Mouse (Mus musculus) spleen, adult 12 weeks (tissue): ENCODE results near the gene Stk40.

ENCODE experiments used
- DNase-seq: peaks from one replicate; pipeline ENCODE4 v3.0.0; 2022; ENCODE audit warnings: low spot score

Stk40 gene

DNA sequence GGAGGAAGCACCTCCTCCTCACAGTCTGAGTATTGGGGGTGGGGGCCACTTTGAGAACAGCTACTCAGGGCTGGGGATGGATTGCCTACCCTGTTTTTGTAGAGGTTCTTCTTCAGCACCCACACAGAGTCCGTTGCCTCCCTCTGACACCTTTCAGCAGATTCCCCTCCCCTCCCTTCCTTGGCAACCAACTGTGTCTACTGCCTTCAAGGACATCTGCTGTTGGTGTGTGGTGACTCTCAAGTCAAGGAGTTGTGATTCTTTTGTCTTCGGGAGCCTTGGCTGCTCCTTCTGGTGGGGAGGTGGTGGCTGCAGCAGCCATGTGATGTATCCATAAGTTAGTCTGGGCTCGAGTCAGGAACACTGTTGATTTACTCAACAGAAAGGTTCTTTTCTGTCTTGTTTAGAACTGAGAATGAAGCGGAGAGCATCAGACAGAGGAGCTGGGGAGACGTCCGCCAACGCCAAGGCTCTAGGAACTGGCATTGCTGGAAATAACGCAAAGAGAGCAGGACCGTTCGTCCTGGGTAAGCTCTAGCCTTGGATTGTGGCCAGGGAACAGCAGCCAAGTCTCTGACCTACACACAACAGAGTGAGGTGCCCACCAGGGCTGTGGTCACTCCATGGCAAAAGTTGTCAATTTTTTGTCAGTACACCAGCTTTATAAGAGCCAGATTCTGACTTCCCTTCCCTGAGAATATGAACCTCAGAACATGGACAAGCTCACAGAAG is 19.7 kb downstream of the Stk40 start:
- DNase-seq = no peak

DNA sequence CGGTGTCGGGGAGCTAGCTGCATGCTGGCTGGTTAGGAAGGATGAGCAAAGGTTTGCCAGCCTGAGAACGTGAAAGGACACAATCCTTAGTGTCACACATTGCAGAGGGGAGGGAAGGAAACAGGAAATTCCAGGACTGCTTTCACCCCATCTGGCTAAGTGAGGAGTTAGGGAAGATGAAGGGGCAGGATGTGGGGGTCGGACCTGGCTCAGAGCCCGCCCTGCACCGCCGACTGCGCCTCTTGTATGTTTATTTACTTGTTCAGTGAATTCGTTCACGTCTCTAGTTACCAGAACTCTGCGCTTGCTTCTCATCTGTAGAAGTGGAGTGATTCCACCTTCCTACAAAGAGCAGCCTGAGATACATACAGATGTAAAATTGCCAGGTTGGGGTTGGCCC is 26.7 kb downstream of the Stk40 start:
- DNase-seq = no peak

- no peak for DNase-seq
Measured at GRCm38 (mm10) chr4:126131290-126132121, 27.7 kb downstream of the Stk40 start.

- no peak for DNase-seq
Measured at GRCm38 (mm10) chr4:126132636-126133264, 29.0 kb downstream of the Stk40 start.

DNA sequence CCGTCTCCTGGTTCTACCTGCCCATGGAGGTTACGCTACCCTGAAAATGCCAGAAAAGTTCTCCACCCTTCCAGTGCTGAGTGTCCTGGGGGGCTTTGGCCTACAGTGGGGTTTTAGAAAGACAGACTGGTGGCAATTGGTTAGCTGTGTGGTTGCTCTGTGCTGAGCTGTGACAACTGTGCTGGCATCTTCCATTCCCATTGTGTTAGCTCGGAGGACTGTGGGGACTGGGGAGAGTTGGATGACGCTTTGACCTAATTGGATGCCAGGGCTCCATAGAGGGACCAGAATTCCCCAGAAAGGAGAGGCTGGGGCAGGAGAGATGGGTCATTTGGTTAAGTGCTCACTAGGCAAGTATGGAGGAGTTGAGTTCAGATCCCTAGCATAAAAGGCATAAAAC is 30.5 kb downstream of the Stk40 start:
- no peak for DNase-seq

DNA sequence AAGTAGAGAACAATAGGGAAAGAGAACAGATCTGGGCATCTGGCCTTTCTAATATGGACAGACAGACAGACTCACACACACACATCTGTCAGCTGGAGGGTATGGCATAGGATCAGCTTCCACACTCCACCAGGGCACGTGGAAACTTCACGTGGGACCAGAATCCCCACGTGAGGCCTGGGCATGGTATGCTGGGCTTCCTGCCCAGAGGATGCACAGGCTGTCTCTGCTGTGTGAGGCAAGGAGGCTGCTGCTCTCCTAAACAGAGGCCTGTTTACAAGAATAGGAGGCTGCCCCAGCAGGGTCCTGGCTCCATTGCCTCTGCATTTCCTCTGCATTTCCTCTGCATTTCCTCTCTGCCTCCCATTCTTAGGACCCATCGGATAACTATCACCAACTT is 30.9 kb downstream of the Stk40 start:
- DNase-seq = no peak

DNA sequence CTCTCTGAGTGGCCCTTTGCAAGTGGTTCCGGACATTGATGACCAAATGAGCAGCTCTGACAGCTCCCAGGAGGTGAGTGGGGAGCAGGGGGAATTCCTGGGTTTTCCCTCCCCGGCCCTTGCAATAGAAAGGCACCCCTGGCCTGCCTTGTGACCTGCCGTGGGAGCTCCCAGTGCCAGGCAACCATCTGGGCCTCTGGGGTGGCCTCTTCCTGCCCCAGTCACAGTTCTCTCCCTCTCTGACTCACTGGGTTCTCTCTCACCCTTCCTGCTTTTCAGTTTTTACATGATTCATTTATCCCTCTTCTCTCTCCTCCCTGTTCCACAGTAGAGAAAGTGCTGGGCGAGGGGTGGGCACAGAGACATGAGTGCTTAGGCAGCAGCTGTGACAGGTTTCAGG is 34.0 kb downstream of the Stk40 start:
- no peak for DNase-seq

DNA sequence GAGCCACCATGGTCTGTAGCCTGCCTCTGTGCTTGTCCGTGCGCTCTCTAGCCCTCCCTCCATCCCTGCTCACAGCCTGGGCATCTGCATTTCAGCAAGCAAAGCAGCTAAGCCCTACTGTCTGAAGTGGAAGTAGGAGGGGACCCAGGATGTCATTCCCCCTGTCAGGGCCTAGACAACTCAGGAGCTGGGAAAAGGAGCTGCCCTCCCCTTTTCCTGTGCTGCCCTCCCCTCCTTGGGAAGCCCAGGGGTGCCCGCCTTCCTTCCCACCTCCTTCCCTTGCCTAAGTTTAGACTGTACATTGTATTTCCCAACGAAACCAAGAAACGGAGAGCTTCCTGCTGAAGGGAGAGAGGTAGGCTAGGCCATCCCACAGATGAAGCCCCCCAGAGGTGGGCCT is 37.3 kb downstream of the Stk40 start:
- no peak for DNase-seq

- DNase-seq = no peak
Measured at GRCm38 (mm10) chr4:126145396-126145795, 41.6 kb downstream of the Stk40 start.

DNA sequence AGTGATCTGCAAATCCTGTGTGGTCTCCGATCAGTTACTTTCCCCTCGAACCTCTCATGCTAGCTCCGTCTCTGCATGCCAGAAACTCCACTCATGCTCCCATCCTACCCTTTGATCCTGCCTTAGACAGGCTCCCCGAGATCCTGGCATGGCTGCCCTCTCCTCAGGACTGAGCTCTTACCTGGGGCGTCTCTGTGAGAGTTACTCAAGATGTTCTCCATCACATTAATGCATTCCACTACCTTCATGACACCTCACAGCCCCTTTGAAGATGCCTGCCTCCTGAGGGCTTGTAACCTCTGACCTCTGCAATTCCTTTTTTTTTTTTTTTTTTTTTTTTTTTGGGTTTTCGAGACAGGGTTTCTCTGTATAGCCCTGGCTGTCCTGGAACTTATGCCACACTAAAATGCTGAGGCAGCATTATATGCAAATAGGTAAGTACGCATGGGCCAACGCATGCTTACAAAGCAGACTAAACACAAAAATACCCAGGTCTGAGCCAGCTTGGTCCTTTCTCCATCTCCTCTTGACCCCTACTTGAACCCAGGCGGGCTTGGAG is 43.3 kb downstream of the Stk40 start:
- DNase-seq = no peak

- DNase-seq = no peak
Measured at GRCm38 (mm10) chr4:126147533-126148160, 43.9 kb downstream of the Stk40 start, which contains the start of gene Eva1b. TSS of gene Eva1b (plus strand) at chr4:126147744.

- DNase-seq = no peak
Measured at GRCm38 (mm10) chr4:126148161-126148961, 44.6 kb downstream of the Stk40 start.

DNA sequence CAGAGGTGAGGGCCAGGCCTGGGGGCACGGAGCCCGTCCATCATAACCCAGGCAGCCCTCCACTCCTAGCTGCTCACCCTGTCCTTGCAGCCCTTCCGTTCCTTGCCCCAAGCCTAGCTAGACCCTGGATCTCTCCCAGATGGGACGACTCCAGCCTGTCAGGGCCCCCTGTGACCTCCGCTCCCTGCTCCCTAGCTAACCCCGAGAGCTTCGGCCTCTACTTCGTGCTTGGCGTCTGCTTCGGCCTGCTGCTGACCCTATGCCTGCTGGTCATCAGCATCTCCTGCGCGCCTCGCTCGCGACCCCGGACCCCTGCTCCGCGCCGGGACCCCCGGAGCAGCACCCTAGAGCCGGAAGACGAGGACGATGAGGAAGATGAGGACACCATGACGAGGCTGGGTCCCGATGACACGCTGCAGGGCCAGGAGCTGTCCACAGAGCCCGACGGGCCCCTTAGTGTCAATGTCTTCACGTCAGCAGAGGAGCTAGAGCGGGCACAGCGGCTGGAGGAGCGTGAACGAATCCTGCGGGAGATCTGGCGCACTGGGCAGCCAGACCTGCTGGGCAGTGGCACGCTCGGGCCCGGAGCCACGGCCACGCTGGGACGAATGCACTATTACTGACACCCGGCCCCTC is 45.4 kb downstream of the Stk40 start:
- no peak for DNase-seq

DNA sequence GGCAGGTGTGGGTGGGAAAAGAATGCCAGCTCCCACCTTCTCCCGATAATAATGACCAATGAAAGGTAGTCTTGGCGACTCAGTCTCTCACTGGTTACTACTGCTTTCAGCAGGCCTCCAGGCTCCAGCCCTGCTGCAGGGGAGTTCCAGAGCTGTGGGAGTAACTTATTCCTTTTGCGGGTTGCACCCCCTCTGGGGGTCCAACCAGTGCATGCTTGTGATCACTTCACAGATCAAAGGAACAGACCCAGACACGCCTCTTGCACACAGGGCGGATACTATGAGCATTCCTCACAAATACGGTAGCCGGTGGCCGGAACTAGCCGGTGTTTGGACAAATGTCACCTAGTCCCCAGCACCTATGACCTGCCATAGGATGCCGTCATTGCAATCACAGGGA is 46.0 kb downstream of the Stk40 start:
- DNase-seq = no peak

- DNase-seq = no peak
Measured at GRCm38 (mm10) chr4:126150297-126150948, 46.7 kb downstream of the Stk40 start.

DNA sequence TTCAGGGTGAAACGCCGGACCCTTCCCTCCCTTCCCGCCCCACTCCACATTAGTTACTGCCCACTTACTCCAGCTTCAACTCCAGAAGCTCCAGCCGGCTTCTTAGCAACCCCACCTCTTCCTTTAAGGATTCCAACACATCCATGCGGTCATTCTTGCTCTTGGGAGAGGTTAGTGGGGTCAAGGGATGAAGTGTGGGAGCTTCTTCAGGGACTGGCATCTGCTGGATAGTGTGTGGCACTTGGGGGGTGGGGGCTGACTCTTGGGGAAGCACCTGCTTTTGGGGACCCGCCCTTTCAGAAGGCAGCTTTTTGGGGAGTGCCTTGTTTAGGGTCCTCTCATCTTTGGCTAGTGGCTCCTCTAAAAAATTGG is 47.2 kb downstream of the Stk40 start:
- DNase-seq = no peak

GRCm38 (mm10) chr4:126151701-126152440 is 48.1 kb downstream of the Stk40 start:
- DNase-seq = no peak

- DNase-seq = no peak
Measured at GRCm38 (mm10) chr4:126152864-126153263, 49.1 kb downstream of the Stk40 start.

DNA sequence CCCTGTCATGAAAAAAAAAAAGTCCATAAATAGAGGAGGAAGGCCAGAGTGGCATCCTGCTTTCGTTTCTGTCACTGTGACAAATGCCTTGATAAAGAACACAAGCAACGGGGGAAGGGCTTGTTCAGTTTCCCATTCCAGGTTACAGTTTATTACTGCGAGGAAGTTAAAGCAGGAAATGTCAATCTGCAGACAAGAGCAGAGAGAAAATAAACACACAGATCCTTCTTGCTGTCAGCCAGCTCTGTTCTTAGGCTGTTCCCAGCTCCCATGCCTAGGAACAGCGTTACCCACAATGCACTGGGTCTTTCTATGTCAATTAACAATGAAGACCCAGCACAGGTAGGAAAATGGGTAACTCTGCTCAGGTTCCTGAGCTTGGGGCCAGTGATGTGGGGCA is 51.4 kb downstream of the Stk40 start:
- DNase-seq = no peak

DNA sequence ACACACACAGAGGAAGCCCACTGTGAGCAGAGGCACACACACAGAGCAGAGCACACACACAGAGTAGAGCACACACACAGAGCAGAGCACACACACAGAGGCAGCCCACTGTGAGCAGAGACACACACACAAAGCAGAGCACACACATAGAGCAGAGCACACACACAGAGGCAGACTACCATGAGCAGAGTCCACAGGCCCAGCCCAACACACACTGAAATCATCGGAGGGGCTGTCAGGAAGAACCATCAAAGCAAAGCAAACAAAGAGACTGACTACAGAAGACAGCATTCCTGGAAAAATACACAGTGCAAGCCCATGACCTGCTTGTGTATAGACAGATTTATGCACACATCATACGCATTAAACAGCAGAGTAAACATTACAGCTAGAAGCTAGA is 52.1 kb downstream of the Stk40 start:
- no peak for DNase-seq
